Mouse (Mus musculus) lung, embryonic 16.5 days (tissue): ENCODE data around the gene Fhl3. TPM values are rescaled to one million over a fixed set of nuclear protein-coding genes. Genes with fewer than 3 reads are reported as not detected.

Experiments
- microRNA counts: library from miRNA; unstranded; fragments of <30 nt; microRNA quantifications from one replicate; lab custom pipeline; 2016
- microRNA-seq: library from miRNA; unstranded; fragments of <30 nt; microRNA quantifications from one replicate; pipeline ENCODE4, GENCODE M21; 2016
- polyA plus RNA-seq: library from polyadenylated mRNA; unstranded; fragments of >200 nt; fragmentation: Nextera tagmentation; extraction: Ambion mirVana; gene quantifications from 2 replicates; pipeline ENCODE4 v1.2.1, GENCODE M21; 2015

The Fhl3 gene
- polyA plus RNA-seq, 1 experiment from 2014 or later = 8.0 TPM

MicroRNAs within 50 kb of the gene (microRNA counts, 519-probe panel; counts per million panel counts)
- microRNA mmu-miR-697 (lab: Ali Mortazavi, UCI) (not detected), microRNA mmu-miR-698 (lab: Ali Mortazavi, UCI) (not detected)

Small RNA genes within 50 kb of the gene (microRNA-seq; reads per million reads assigned to microRNA genes)
- gene Gm24721 = not detected
- gene Mir697 = not detected
- gene Mir698 = not detected

Other genes starting within 250 kb of the Fhl3 start
- not detected in 2 replicates for gene 3100002H09Rik, start 89.9 kb upstream of the Fhl3 start, polyA plus RNA-seq
- 0.06 and 0.13 TPM in 2 replicates for gene Pou3f1, start 43.9 kb upstream of the Fhl3 start, polyA plus RNA-seq
- 52.9 and 59.5 TPM in 2 replicates for gene Utp11, start 7.1 kb upstream of the Fhl3 start, polyA plus RNA-seq
- gene Sf3a3, start 14.1 kb downstream of the Fhl3 start, polyA plus RNA-seq = 122 and 134 TPM in 2 replicates
- gene Inpp5b, start 41.1 kb downstream of the Fhl3 start, polyA plus RNA-seq = 36.0 and 40.3 TPM in 2 replicates
- 12.6 and 12.8 TPM in 2 replicates for gene Mtf1, start 101.4 kb downstream of the Fhl3 start, polyA plus RNA-seq
- gene Yrdc, start 150.0 kb downstream of the Fhl3 start, polyA plus RNA-seq = 23.9 and 27.5 TPM in 2 replicates
- 45.6 TPM in 2 replicates for gene 1110065P20Rik, start 150.5 kb downstream of the Fhl3 start, polyA plus RNA-seq
- gene Maneal, start 161.5 kb downstream of the Fhl3 start, polyA plus RNA-seq = 0.18 and 0.33 TPM in 2 replicates
- not detected in 2 replicates for gene Epha10, start 180.2 kb downstream of the Fhl3 start, polyA plus RNA-seq
- 11.1 and 13.1 TPM in 2 replicates for gene 9930104L06Rik, start 236.3 kb downstream of the Fhl3 start, polyA plus RNA-seq
- gene Cdca8, start 238.6 kb downstream of the Fhl3 start, polyA plus RNA-seq = 150 and 151 TPM in 2 replicates